ENCODE assay signal across 13 mouse cellular contexts in the genomic region with DNA sequence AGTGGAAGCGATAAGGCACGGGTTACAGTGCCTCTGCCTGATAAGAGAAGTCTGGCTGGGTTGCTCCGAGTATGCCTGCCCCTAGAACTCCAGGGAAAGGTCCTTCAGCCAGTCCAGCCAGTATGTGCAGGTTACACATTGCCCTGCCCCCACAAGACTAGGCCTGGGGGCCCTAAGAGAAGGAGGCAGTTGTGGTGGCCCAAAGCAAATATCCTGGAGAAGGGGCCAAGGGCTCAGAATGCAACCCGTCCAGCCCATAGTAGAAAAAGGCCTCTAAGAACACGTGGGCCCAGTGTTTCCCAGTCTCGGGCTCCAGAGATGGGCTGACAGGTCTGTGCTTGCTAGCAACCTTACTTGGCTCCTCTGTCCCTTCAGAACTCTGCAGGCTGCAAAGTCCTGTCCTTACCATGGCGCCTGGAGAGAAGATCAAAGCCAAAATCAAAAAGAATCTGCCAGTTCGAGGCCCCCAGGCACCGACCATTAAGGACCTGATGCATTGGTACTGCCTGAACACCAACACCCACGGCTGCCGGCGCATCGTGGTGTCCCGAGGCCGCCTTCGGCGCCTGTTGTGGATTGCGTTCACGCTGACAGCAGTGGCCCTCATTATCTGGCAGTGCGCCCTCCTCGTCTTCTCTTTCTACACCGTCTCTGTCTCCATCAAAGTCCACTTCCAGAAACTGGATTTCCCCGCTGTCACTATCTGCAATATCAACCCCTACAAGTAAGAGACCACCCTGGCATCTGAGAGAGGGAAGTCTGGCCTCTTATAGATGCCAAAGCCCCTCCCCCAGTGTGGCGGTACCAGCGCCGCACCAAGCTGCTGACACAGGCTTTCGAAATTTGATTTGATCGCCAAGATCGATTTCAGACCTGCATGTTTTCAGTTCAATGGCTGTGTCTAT. TPM values are rescaled to one million over a fixed set of nuclear protein-coding genes. Genes with fewer than 3 reads are reported as not detected.
A peak's percentile ranks its signal among the peaks of the same experiment; 100 is the strongest.
DNase-seq lines count a peak whose midpoint lies in the region; ATAC-seq and TF ChIP-seq lines count a peak whose summit lies in the region.
"Had no signal": no experiment of that assay in that cellular context is flagged by ENCODE, and none has a peak within 500 bp of the region (broad histone marks: within the 10 kb centered on the region; RNA-seq: fewer than 3 reads in every experiment).

No protein-coding gene starts in this region.

- 71% methylated on average over 29 of the region's 29 CpGs for WGBS in midbrain, postnatal 0 days

- no peak for ATAC-seq in midbrain, postnatal 0 days (ENCODE audit: low FRiP score)
- ATAC-seq: forebrain, embryonic 16.5 days; hindbrain, embryonic 16.5 days had no signal

- H3K9me3 ChIP-seq in midbrain, postnatal 0 days (ENCODE audit: low read length): no peaks in the 10 kb centered on the region
- H3K9me3 ChIP-seq: heart, embryonic 10.5 days; liver, embryonic 15.5 days had no signal

- peak; percentile 7 for DNase-seq in cerebellum, adult 9-10 months
- no peak for DNase-seq in cerebellum, adult 8-10 months
- peak; percentile 28 to 32 for DNase-seq in layer of hippocampus, postnatal 10 days (ENCODE audit: low spot score in 2 of 2)
- no peak for DNase-seq in layer of hippocampus, adult 2 months (ENCODE audit: low spot score in 2 of 2)
- DNase-seq in lung, adult 18-20 months: peak; percentile 15 to 38
- peak; percentile 41 for DNase-seq in urinary bladder, adult 2 months (ENCODE audit: low spot score)
- DNase-seq in midbrain, postnatal 0 days (ENCODE audit: low spot score): no peak
- no peak for DNase-seq in Muller cell, postnatal 12 days (ENCODE audit: inconsistent ontology term)
- DNase-seq: spleen, adult 18-20 months had no signal

- H3K4me3 ChIP-seq in layer of hippocampus, adult 2 months: no peak overlapping the region; the same call in 1 of the 2 replicates
- no peak overlapping the region for H3K4me3 ChIP-seq in midbrain, postnatal 0 days (ENCODE audit: low read depth, low read length)
- H3K4me3 ChIP-seq: heart, embryonic 10.5 days; liver, embryonic 15.5 days had no signal

- no peak for TF ChIP-seq CTCF in layer of hippocampus, adult 2 months (conservative IDR thresholded peaks at IDR 0.05)
- no peak for TF ChIP-seq CTCF in midbrain, postnatal 0 days (IDR thresholded peaks at IDR 0.05)

- 0 out of 2 replicates have a peak, but pooled peaks cover 7% of the 10 kb centered on the region for H3K4me1 ChIP-seq in midbrain, postnatal 0 days (ENCODE audit: insufficient read depth, low read length)

- no peak overlapping the region for H3K27ac ChIP-seq in layer of hippocampus, adult 2 months
- no peak overlapping the region for H3K27ac ChIP-seq in midbrain, postnatal 0 days (ENCODE audit: low read depth, low read length)
- H3K27ac ChIP-seq: heart, embryonic 10.5 days; liver, embryonic 15.5 days had no signal

- H3K9ac ChIP-seq in midbrain, postnatal 0 days (replicated peaks; ENCODE audit: low read length, poor library complexity, severe bottlenecking): no peak overlapping the region
- H3K9ac ChIP-seq: liver, embryonic 15.5 days had no signal

- no peak overlapping the region for H3K4me2 ChIP-seq in midbrain, postnatal 0 days (ENCODE audit: low read depth, low read length, poor library complexity, severe bottlenecking)
- H3K4me2 ChIP-seq: liver, embryonic 15.5 days had no signal

- peaks cover 16% of the 10 kb centered on the region for H3K27me3 ChIP-seq in midbrain, postnatal 0 days (ENCODE audit: insufficient read depth, low read length)

- H3K36me3 ChIP-seq in midbrain, postnatal 0 days (ENCODE audit: insufficient read depth, low read length): no peaks in the 10 kb centered on the region
- H3K36me3 ChIP-seq: heart, embryonic 10.5 days; liver, embryonic 15.5 days had no signal

RNA-seq across cellular contexts. Expression of a gene that starts 3.5 kb away (rescaled TPM):
- total RNA-seq in layer of hippocampus, postnatal 10 days (2021): under 1 TPM; 0.11 to 0.13 TPM
- under 1 TPM; 0.15 to 0.36 TPM for total RNA-seq in layer of hippocampus, adult 2 months (2021)
- polyA plus RNA-seq in urinary bladder, adult 2 months (2012; rRNA removed): 33.9 and 35.3 TPM in 2 replicates
- 0.09 TPM in 1 of 2 replicates, not detected in the other for total RNA-seq in midbrain, postnatal 0 days (2014; rRNA removed)
- 0.05 and 0.10 TPM in 2 replicates for polyA plus RNA-seq in midbrain, postnatal 0 days (2015; fragmentation: Nextera tagmentation; extraction: Ambion mirVana)
- polyA plus RNA-seq: forebrain, embryonic 16.5 days; hindbrain, embryonic 16.5 days; liver, embryonic 15.5 days had no signal

RNA-seq across cellular contexts. Expression of a gene that starts 30.7 kb away (rescaled TPM):
- 10 to 100 TPM; 40.3 to 40.9 TPM for total RNA-seq in layer of hippocampus, postnatal 10 days (2021)
- total RNA-seq in layer of hippocampus, adult 2 months (2021): 10 to 100 TPM; 63.6 to 65.9 TPM
- polyA plus RNA-seq in urinary bladder, adult 2 months (2012; rRNA removed): 6.5 and 6.8 TPM in 2 replicates
- total RNA-seq in midbrain, postnatal 0 days (2014; rRNA removed): 24.1 and 26.0 TPM in 2 replicates
- polyA plus RNA-seq in midbrain, postnatal 0 days (2015; fragmentation: Nextera tagmentation; extraction: Ambion mirVana): 1.7 and 2.1 TPM in 2 replicates

Comparison
In these comparisons a context has a peak if more than half of its experiments do, and no peak if none do; other contexts are left out.
1. DNase-seq: peak in cerebellum, adult 9-10 months (single experiment), layer of hippocampus, postnatal 10 days (2 of 2), lung, adult 18-20 months (2 of 2) and urinary bladder, adult 2 months (single experiment); none in cerebellum, adult 8-10 months (single experiment), layer of hippocampus, adult 2 months (0 of 2), midbrain, postnatal 0 days (single experiment) and Muller cell, postnatal 12 days (single experiment).